Mouse (Mus musculus): ENCODE data around the gene Gm36210.

Gene Gm36210

DNA sequence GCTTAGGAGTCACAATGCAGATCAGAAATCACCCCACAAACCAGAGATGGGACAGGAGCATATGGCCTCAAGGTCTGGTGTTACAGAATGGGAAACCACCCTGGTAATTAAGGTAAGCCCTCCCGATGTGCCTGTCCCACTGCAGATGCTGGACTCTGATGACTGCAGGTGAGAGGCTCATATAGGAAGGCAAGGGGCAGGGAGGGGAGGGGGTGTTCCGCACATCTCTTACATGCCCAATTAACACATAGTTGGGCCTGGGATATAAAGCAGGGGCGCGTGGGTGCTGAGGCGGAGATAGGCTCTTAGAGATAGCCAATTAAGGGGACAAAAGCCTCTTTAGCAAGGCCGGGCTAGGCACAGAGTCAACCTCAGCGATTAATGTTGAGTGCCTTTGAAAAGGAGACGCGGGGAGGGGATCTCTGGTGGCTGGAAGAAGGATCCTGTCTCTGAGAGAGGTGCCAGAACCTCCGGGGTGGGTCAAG is at the start of gene Gm36210:
TSS of gene Gm36210 (minus strand) at position 51 of the 485 bp plus-strand sequence.
- DNase-seq (ENCODE audit: low read depth, low spot score) = no peak

DNA sequence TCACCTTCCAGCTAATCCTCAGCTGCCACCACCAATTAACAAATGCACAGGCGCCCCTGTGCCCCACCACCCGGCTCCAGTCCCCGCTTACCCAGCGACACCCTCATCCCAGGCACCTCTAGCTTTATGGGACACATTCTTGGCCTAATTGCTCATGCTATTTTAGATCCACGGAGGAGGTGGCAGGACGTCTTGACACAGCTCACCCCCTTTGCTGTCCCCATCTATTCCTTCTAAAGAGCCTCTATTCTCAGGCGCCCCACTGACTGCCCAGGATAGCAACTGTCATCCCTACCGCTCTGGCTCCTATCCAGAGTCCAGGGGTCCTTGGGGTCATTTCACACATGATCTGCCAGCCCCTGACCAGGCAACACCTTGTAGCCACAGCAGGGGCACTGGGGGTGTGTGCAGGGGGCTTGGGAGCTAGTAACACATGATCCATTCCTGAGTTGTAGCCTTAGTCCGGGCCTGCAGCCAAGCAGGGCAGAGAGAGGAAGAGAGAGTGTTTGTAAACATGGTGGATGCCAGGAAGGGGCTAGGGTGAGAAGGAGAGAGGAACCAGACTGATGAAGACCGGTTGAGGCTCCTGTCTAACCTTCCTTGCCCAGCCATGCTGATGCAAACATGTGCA is 47.6 kb upstream of the Gm36210 start:
- DNase-seq (ENCODE audit: low read depth, low spot score) = no peak

GRCm38 (mm10) chr7:4950561-4951342 is 44.4 kb upstream of the Gm36210 start:
- no peak for DNase-seq (ENCODE audit: low read depth, low spot score)

DNA sequence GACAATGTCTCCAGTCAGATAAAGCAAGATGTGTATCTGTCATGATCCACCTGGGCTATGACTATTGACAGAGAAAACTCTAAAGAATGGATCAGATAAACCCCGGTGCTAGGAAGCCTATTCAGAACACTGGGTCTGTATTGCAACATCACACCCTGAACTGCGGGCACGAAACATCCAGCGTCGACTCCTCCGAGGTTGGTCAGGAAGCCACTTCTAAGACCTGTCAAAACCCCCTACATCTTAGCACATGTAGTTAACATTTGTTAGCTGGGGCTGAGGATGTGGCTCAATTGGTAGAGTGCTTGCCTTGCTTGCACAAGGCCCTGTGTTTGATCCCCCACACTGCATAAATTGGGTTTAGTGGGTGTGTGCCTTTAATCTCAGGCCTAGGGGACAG is 42.1 kb upstream of the Gm36210 start:
- no peak for DNase-seq (ENCODE audit: low read depth, low spot score)

- no peak for DNase-seq (ENCODE audit: low read depth, low spot score)
Measured at GRCm38 (mm10) chr7:4947855-4948254, 41.5 kb upstream of the Gm36210 start.

GRCm38 (mm10) chr7:4943223-4943815 is 37.0 kb upstream of the Gm36210 start:
- DNase-seq (ENCODE audit: low read depth, low spot score) = no peak

- no peak for DNase-seq (ENCODE audit: low read depth, low spot score)
Measured at GRCm38 (mm10) chr7:4942673-4943072, 36.4 kb upstream of the Gm36210 start.

GRCm38 (mm10) chr7:4940068-4940479 is 33.8 kb upstream of the Gm36210 start:
- DNase-seq (ENCODE audit: low read depth, low spot score) = no peak

DNA sequence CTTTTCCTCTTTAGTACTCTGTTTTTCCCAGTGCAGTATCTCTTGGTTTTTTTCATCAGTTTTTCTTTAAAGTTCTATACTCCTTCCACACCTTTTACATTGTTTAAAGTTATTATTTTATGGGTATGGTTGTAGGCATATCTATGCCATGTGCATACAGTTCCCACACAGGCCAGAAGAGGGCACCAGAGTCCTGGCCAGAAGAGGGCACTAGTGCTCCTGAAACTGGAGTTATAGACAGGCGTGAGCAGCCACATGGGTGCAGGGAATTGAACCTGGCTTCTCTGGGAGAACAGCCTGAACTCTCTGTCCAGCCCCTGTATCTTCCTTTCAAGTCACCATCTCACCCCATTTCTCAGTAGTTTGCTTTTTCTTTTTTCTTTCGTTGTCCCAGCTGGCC is 32.1 kb upstream of the Gm36210 start:
- no peak for DNase-seq (ENCODE audit: low read depth, low spot score)

DNA sequence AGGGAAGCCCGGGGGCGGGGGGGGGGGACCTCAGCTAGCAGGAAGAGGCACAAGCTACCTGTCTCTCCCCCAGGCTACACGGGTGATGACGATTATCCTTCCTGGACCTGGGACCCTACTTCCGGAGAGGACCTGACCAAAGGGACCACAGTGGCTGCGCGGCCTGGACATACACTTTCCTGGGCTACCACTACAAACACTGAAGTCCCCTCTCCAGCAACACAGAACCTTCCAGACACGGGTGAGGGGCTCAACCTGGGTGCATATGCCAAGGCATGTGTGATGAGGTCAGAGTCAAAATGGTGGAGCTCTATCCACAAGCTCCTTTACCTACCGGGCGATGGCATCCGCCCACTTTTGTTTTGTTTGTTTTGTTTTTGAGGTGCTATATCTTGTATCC is 31.1 kb upstream of the Gm36210 start:
- no peak for DNase-seq (ENCODE audit: low read depth, low spot score)

GRCm38 (mm10) chr7:4936832-4937231 is 30.5 kb upstream of the Gm36210 start:
- no peak for DNase-seq (ENCODE audit: low read depth, low spot score)

- DNase-seq (ENCODE audit: low read depth, low spot score) = no peak
Measured at GRCm38 (mm10) chr7:4934160-4934914, 28.0 kb upstream of the Gm36210 start.

- DNase-seq (ENCODE audit: low read depth, low spot score) = no peak
Measured at GRCm38 (mm10) chr7:4933103-4933502, 26.8 kb upstream of the Gm36210 start.

DNA sequence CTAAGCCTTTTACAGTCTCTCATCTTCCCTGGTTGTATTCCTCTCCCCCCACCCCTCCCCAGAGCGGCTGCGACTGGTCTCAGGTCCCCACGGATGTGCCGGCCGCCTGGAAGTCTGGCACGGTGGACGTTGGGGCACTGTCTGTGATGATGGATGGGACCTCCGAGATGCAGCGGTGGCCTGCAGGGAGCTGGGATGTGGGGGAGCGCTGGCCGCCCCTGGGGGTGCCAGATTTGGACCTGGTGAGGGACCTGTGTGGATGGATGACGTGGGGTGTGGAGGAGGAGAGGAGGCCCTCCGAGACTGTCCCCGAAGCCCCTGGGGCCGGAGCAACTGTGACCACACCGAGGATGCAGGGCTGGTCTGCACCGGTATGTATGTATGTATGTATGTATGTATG is 22.0 kb upstream of the Gm36210 start:
- DNase-seq (ENCODE audit: low read depth, low spot score) = no peak

GRCm38 (mm10) chr7:4927711-4928110 is 21.4 kb upstream of the Gm36210 start:
- no peak for DNase-seq (ENCODE audit: low read depth, low spot score)

DNA sequence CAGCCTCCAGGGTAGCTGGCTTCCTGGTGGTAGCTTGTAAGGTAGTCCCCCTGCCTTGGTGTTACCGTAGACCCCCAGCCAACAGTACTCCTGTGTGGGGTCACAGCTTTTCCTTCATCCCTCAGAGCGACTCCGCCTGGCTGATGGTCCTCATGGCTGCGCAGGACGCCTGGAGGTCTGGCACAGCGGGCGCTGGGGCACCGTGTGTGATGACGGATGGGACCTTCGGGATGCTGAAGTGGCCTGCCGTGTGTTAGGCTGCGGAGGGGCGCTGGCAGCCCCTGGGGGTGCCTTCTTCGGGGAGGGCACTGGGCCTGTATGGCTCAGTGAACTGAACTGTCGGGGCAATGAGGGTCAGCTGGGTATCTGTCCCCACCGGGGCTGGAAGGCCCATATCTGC is 20.5 kb upstream of the Gm36210 start:
- DNase-seq (ENCODE audit: low read depth, low spot score) = no peak

DNA sequence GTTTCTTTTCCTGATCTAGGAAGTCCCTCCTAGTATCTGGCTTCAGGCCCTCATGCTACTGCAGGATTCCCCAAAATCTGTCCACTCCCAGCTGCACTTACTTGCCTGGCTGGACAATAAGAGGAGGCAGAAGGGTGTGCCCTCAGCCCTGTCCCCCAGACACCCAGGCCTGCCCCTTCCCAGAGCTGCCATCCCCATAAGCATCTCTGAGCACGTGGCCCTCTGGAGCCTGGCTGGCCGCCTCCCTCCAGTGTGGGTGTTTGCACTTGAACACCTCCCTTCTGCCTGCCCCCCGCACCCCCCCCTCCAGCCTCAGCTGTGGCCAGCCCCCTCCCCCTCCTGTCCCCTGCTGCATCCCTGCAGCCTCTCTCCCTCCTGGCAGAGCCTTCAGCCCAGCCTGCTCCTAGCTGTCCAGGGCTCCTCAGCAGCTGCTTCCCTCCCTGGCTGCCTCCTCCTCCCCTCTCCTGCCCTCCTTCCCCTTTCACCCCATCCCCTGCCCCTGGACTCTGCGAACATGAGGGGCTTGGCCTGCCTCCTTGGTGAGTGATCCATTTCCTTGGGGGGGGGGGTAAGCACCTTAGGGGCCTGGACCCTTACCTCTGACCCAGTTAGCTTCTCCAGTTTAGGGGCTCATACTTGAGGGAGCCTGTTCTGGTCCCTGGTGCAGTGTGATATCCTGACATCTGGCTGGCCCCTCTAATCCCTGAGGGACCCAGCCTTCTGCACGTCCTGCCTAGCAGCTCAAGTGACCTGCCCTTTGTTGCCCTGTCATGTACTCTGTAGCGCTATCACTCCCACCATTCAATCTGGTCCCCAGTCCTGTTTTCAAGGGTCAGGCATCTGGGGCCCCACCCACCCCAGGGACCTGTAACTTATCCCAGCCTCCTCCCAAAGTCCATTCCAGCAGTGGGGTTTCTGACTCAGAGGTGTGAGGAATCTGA is 19.4 kb upstream of the Gm36210 start, which contains the start of gene Ssc5d:
TSS of gene Ssc5d (plus strand) at position 345 of the 941 bp plus-strand sequence.
- DNase-seq (ENCODE audit: low read depth, low spot score) = no peak

- DNase-seq (ENCODE audit: low read depth, low spot score) = no peak
Measured at GRCm38 (mm10) chr7:4924891-4925301, 18.6 kb upstream of the Gm36210 start.

- DNase-seq (ENCODE audit: low read depth, low spot score) = no peak
Measured at GRCm38 (mm10) chr7:4924483-4924882, 18.2 kb upstream of the Gm36210 start.

GRCm38 (mm10) chr7:4923586-4924364 is 17.5 kb upstream of the Gm36210 start:
- no peak for DNase-seq (ENCODE audit: low read depth, low spot score)
